Mouse (Mus musculus): ENCODE measurements around the gene Fam83e. TPM values are rescaled to one million over a fixed set of nuclear protein-coding genes. Genes with fewer than 3 reads are reported as not detected.

Gene Fam83e
- polyA plus RNA-seq, 1 experiment from 2014 or later = 0.65 TPM

DNA sequence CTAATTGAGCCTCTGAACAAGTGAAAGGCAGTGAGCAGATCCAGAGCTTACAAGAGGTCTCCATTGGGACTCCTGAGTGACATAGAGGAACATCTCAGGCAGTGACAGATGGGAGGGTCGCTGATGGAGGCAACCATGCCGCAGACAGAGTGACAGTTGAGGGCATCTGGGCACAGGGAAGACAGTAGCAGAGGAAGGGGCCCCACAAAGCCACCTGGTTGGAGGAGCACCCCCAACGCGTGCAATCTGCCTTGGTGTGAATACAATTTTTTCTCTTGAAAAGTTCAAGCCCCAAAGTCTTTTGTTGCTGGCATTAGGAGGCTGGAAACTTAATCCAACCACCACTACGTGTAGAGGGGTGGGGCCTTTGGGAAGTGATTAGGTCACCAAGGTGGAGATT is 39.1 kb downstream of the Fam83e start:
- WGBS = 72% methylated on average over 5 of the region's 5 CpGs
- no peak for ATAC-seq (ENCODE audit: insufficient number of reproducible peaks, low FRiP score, low TSS enrichment, low read depth)
- H3K4me3 ChIP-seq (ENCODE audit: low read depth, low read length) = no peak overlapping the region

DNA sequence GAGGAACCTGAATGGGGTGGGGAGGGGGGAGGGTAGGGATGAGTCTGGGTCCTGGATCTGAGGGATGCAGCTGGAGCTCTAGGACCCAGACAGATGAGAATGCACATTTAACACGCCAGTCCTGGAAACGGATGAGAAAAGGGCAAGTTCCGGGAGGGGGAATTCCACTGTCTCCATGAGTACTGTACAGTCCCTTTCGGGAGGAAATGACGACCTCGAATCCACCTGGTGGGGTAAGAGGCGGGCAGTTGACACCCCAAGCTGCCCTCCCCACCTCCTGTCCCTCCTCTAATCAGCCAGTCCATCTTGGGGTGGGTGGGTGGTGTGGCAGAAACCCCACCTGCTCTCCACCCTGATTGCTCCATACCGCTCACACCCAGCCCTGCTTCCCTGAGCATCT is 45.0 kb downstream of the Fam83e start:
- ATAC-seq (ENCODE audit: insufficient number of reproducible peaks, low FRiP score, low TSS enrichment, low read depth) (no peak), DNase-seq (ENCODE audit: low spot score) (no peak)
- Histone ChIP-seq H3K36me3 (ENCODE audit: control insufficient read depth, insufficient read depth, low read length) (no peaks in the 10 kb centered on the region), H3K27me3 (ENCODE audit: control insufficient read depth, insufficient read depth, low read length) (no peaks in the 10 kb centered on the region), H3K4me2 (ENCODE audit: low read depth, severe bottlenecking) (no peak overlapping the region), H3K9me3 (ENCODE audit: control insufficient read depth, low read length) (no peaks in the 10 kb centered on the region), H3K4me1 (ENCODE audit: control insufficient read depth, insufficient read depth, low read length) (no peaks in the 10 kb centered on the region), H3K9ac (ENCODE audit: low read length) (no peak overlapping the region), H3K4me3 (ENCODE audit: low read depth, low read length) (no peak overlapping the region), H3K27ac (replicated peaks; ENCODE audit: low read depth, low read length) (no peak overlapping the region)
- WGBS = 61% methylated on average over 8 of the region's 8 CpGs

More for the DNA sequence above, 39.1 kb downstream of the Fam83e start:
- Histone ChIP-seq H3K27me3 (ENCODE audit: control insufficient read depth, insufficient read depth, low read length) (peaks cover 21% of the 10 kb centered on the region), H3K36me3 (ENCODE audit: control insufficient read depth, insufficient read depth, low read length) (no peaks in the 10 kb centered on the region), H3K4me2 (ENCODE audit: low read depth, severe bottlenecking) (no peak overlapping the region), H3K4me1 (ENCODE audit: control insufficient read depth, insufficient read depth, low read length) (peaks cover 4% of the 10 kb centered on the region; the same call in 1 of the 2 replicates), H3K9ac (ENCODE audit: low read length) (no peak overlapping the region), H3K27ac (replicated peaks; ENCODE audit: low read depth, low read length) (no peak overlapping the region), H3K9me3 (ENCODE audit: control insufficient read depth, low read length) (no peaks in the 10 kb centered on the region)
- no peak for DNase-seq (ENCODE audit: low spot score)

- H3K27me3 ChIP-seq (ENCODE audit: control insufficient read depth, insufficient read depth, low read length) = no peaks in the 10 kb centered on the region
- DNase-seq (ENCODE audit: low spot score) (no peak), ATAC-seq (ENCODE audit: insufficient number of reproducible peaks, low FRiP score, low TSS enrichment, low read depth) (no peak)
- no peaks in the 10 kb centered on the region for H3K4me1 ChIP-seq (ENCODE audit: control insufficient read depth, insufficient read depth, low read length)
- no peaks in the 10 kb centered on the region for H3K9me3 ChIP-seq (ENCODE audit: control insufficient read depth, low read length)
- H3K4me3 ChIP-seq (ENCODE audit: low read depth, low read length) = no peak overlapping the region
- 49% methylated on average over 8 of the region's 8 CpGs for WGBS
- H3K9ac ChIP-seq (ENCODE audit: low read length) = no peak overlapping the region
- no peaks in the 10 kb centered on the region for H3K36me3 ChIP-seq (ENCODE audit: control insufficient read depth, insufficient read depth, low read length)
- H3K4me2 ChIP-seq (ENCODE audit: low read depth, severe bottlenecking) = no peak overlapping the region
- H3K27ac ChIP-seq (replicated peaks; ENCODE audit: low read depth, low read length) = no peak overlapping the region
These were observed 45.8 kb downstream of the Fam83e start for GRCm38 (mm10) chr7:45766764-45767163.

GRCm38 (mm10) chr7:45767500-45767899 is 46.5 kb downstream of the Fam83e start:
- DNase-seq (ENCODE audit: low spot score) (no peak), ATAC-seq (ENCODE audit: insufficient number of reproducible peaks, low FRiP score, low TSS enrichment, low read depth) (no peak)
- no peaks in the 10 kb centered on the region for H3K9me3 ChIP-seq (ENCODE audit: control insufficient read depth, low read length)
- no peak overlapping the region for H3K9ac ChIP-seq (ENCODE audit: low read length)
- H3K4me3 ChIP-seq (ENCODE audit: low read depth, low read length) = no peak overlapping the region
- no peaks in the 10 kb centered on the region for H3K36me3 ChIP-seq (ENCODE audit: control insufficient read depth, insufficient read depth, low read length)
- no peaks in the 10 kb centered on the region for H3K4me1 ChIP-seq (ENCODE audit: control insufficient read depth, insufficient read depth, low read length)
- WGBS = 88% methylated on average over 6 of the region's 6 CpGs
- no peak overlapping the region for H3K27ac ChIP-seq (replicated peaks; ENCODE audit: low read depth, low read length)
- H3K27me3 ChIP-seq (ENCODE audit: control insufficient read depth, insufficient read depth, low read length) = no peaks in the 10 kb centered on the region
- H3K4me2 ChIP-seq (ENCODE audit: low read depth, severe bottlenecking) = no peak overlapping the region

- Histone ChIP-seq H3K27me3 (ENCODE audit: control insufficient read depth, insufficient read depth, low read length) (no peaks in the 10 kb centered on the region), H3K27ac (replicated peaks; ENCODE audit: low read depth, low read length) (no peak overlapping the region), H3K4me3 (ENCODE audit: low read depth, low read length) (no peak overlapping the region), H3K4me1 (ENCODE audit: control insufficient read depth, insufficient read depth, low read length) (no peaks in the 10 kb centered on the region), H3K9me3 (ENCODE audit: control insufficient read depth, low read length) (no peaks in the 10 kb centered on the region), H3K9ac (ENCODE audit: low read length) (no peak overlapping the region), H3K4me2 (ENCODE audit: low read depth, severe bottlenecking) (no peak overlapping the region), H3K36me3 (ENCODE audit: control insufficient read depth, insufficient read depth, low read length) (no peaks in the 10 kb centered on the region)
- no peak for DNase-seq (ENCODE audit: low spot score)
- no peak for ATAC-seq (ENCODE audit: insufficient number of reproducible peaks, low FRiP score, low TSS enrichment, low read depth)
- WGBS = 73% methylated on average over 8 of the region's 8 CpGs
These were observed 49.5 kb downstream of the Fam83e start for GRCm38 (mm10) chr7:45770427-45771082.

- Histone ChIP-seq H3K4me3 (ENCODE audit: low read depth, low read length) (no peak overlapping the region), H3K27ac (replicated peaks; ENCODE audit: low read depth, low read length) (no peak overlapping the region), H3K27me3 (ENCODE audit: control insufficient read depth, insufficient read depth, low read length) (no peaks in the 10 kb centered on the region), H3K9ac (ENCODE audit: low read length) (no peak overlapping the region), H3K36me3 (ENCODE audit: control insufficient read depth, insufficient read depth, low read length) (no peaks in the 10 kb centered on the region), H3K4me1 (ENCODE audit: control insufficient read depth, insufficient read depth, low read length) (no peaks in the 10 kb centered on the region), H3K4me2 (ENCODE audit: low read depth, severe bottlenecking) (no peak overlapping the region), H3K9me3 (ENCODE audit: control insufficient read depth, low read length) (no peaks in the 10 kb centered on the region)
- no peak for ATAC-seq (ENCODE audit: insufficient number of reproducible peaks, low FRiP score, low TSS enrichment, low read depth)
- 71% methylated on average over 4 of the region's 4 CpGs for WGBS
- DNase-seq (ENCODE audit: low spot score) = no peak
These were observed 50.1 kb downstream of the Fam83e start for GRCm38 (mm10) chr7:45771101-45771500.

- H3K27ac ChIP-seq (replicated peaks; ENCODE audit: low read depth, low read length) = no peak overlapping the region
- DNase-seq (ENCODE audit: low spot score) (no peak), ATAC-seq (ENCODE audit: insufficient number of reproducible peaks, low FRiP score, low TSS enrichment, low read depth) (no peak)
- no peaks in the 10 kb centered on the region for H3K4me1 ChIP-seq (ENCODE audit: control insufficient read depth, insufficient read depth, low read length)
- no peaks in the 10 kb centered on the region for H3K9me3 ChIP-seq (ENCODE audit: control insufficient read depth, low read length)
- no peaks in the 10 kb centered on the region for H3K36me3 ChIP-seq (ENCODE audit: control insufficient read depth, insufficient read depth, low read length)
- no peak overlapping the region for H3K4me3 ChIP-seq (ENCODE audit: low read depth, low read length)
- no peak overlapping the region for H3K9ac ChIP-seq (ENCODE audit: low read length)
- no peaks in the 10 kb centered on the region for H3K27me3 ChIP-seq (ENCODE audit: control insufficient read depth, insufficient read depth, low read length)
- WGBS = 79% methylated on average over 7 of the region's 7 CpGs
- H3K4me2 ChIP-seq (ENCODE audit: low read depth, severe bottlenecking) = no peak overlapping the region
These were observed 54.2 kb downstream of the Fam83e start for GRCm38 (mm10) chr7:45775237-45775636.

All from limb, embryonic 11.5 days (tissue).